Mouse (Mus musculus): ENCODE data around the gene Tnfsf18. TPM values are rescaled to one million over a fixed set of nuclear protein-coding genes. Genes with fewer than 3 reads are reported as not detected.

The Tnfsf18 gene
- under 1 TPM in 1 of 2 experiments, not detected in 1; 0.17 TPM for total RNA-seq (2021)
- long read RNA-seq, experiment 1 = 0 reads
- long read RNA-seq, experiment 2 = 0 reads

- DNase-seq = peak; percentile 86 to 92
These were observed at the start of gene Tnfsf18 for GRCm38 (mm10) chr1:161494343-161494742. Gene Tnfsf18, plus strand, starts transcription at chr1:161494655.

DNA sequence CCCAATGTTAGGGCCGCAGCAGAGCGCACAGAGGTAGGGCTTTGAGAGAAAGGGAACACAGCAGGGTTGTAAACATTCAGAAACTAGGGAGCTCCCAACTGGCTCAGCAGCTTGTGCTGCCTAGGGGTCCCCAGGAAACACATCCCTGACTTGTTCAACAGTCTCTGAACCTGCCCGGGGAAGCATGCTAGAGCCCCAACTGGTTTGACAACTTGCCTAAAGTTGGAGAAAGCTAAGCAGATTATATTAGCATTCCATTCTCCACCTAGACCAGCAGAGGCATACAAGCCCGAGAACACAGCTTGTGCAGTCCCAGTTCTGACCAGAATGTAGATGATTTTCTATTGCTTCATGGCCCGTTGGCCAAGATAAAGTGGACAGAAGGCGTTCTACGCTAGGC lies 49.6 kb upstream of the Tnfsf18 start:
- DNase-seq = no peak

GRCm38 (mm10) chr1:161451683-161452245 lies 42.7 kb upstream of the Tnfsf18 start:
- DNase-seq = no peak

- no peak for DNase-seq
These were observed 42.2 kb upstream of the Tnfsf18 start for GRCm38 (mm10) chr1:161452250-161452649.

DNA sequence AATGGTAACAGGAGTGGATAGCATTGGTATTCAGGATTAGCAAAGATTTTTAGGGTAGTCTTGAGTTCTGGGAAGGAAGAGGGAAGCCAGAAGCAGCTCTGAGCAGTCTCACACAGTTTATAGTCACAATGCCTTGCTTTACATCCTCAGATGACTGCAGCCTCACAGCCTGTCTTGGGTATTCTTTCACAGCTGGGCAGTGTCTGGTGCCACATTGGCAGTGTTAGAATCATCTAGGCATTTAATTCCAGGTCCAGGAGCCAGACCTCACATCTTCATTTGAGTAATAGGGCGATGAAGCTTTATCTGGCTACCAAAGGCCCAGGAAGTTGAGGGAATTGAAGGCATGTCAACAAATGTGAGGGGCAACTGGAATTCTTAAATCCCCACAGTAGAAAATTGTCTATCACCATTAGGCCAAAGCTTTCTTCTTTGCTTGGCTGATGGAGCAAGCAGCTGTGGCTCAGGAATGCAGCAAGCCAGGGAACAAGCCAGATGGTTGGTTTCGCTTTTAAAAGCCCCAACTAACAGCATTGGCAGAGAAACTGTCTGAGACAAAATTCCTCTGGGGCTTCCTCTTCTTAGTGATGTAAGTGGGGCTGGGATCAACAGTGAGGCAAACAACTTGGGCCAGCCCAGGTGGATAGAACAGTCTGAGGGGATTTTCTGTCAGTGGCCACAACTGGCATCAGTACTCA lies 30.9 kb upstream of the Tnfsf18 start:
- DNase-seq = peak; percentile 62 to 85

DNA sequence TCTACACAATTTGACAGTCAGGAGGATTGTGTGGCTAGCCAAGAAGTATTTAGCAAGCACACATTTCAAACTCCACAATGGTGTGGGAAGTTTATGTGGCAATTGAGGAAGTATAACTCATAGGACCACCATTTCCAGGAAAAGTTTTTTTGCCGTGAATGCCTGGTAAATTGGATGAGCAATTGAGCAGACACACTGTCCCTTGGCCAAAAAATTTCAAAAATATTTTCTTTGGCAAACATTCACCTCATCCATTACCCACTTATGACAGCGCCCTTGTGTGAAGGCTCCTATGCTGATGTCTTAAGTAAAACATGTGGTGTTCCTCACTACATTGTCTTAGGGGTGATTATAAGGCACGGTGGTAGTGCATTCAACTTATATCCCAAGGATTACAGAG lies 17.2 kb upstream of the Tnfsf18 start:
- DNase-seq = no peak

GRCm38 (mm10) chr1:161479854-161480253 lies 14.6 kb upstream of the Tnfsf18 start:
- DNase-seq = no peak

- DNase-seq = no peak
These were observed 12.2 kb upstream of the Tnfsf18 start for GRCm38 (mm10) chr1:161482211-161482610.

- DNase-seq = peak in 1 of 2 experiments; percentile 35
These were observed 7.4 kb upstream of the Tnfsf18 start for GRCm38 (mm10) chr1:161487069-161487468.

GRCm38 (mm10) chr1:161491766-161492165 lies 2.7 kb upstream of the Tnfsf18 start:
- no peak for DNase-seq

DNA sequence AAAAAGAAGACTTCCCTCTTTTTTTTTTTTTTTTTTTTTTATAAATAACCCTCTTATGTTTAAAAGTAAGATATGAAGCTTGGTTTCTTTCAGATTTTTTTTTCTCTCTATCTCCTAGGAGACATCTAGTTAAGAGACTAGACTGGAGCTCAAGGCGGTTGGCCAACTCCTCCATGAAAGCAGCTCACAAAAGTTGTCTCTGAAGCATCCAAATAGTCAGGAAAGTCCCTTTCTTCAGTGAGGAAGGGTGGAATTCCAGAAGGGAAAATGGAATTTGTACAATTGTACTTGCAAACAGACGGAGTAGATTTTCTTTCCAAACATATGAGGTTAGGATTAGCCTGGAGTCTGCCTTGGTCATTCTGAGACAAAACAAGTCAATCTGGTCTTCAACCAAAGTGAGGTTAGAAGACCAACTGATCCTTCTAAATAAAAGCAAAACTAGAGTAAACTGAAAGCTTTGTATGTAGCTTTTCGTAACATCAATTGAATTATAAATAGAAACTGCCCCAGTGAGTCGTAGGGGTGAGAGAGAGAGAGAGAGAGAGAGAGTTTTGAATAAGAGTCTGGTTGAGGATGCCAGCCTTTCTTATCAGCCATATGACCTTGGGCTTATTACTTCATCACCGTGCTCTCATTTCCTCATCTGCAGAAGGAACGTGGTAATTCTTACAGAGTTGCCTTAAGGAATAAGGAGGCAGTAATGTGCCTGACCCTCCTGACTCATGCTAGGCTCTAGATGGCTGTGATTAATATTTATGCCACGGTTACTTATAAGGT lies 2.6 kb downstream of the Tnfsf18 start:
- DNase-seq = no peak

- no peak for DNase-seq
These were observed 5.8 kb downstream of the Tnfsf18 start for GRCm38 (mm10) chr1:161500114-161500810.

DNA sequence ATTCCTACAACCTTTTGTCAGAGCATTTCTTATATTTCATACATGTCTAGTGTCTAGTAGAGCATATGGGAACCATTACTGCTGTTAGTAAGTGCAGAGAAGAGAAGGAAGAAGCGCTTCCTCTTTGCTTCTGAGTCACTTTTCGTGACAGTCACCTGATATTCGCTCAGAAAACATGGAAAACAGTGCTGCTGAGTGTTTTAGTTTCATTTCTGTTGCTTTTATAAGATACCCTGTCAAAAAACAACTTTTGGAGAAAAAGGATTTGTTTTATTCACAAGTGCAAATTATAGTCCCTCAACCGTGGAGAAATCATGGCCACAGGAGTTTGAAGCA lies 6.3 kb downstream of the Tnfsf18 start:
- no peak for DNase-seq

DNA sequence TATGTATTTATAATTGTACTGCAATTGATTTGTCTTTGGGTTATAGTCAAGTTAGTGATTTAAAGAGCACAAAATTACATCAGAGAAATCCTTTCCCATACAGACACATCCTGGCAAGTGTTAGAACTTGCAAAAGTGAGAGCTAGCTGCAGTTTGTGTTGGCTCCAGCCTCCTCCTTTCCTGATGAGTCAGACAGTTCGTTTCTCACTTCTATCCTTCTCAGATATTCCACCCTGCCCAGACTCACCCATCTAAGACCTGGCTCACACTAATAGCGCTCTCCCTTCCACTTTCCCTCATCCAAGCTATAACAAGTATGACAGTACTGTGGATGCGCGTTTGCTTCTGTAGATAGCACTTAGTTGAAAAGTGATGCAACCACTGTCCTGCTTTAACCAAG lies 11.9 kb downstream of the Tnfsf18 start:
- no peak for DNase-seq

DNA sequence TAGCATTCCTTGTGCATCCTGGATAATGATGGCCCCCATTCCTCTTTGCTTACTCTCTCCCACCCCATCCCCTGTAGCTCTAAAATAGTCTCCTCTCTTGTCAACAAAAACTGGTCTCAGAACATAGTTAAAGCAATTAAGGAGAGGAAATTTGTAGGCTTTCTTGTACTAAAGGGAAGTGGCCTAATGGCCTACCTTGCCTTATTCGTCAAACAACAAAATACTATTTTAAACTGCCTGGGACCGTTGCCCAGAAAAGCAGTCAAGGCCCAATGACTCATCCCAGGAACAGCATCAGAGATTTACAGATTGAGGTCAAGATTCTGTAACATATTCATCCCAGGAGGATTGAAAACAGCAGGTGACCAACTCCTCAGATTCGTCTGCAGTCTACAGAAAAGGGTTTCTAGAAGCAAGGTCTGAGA lies 13.2 kb downstream of the Tnfsf18 start:
- DNase-seq = peak; percentile 78 to 86

DNA sequence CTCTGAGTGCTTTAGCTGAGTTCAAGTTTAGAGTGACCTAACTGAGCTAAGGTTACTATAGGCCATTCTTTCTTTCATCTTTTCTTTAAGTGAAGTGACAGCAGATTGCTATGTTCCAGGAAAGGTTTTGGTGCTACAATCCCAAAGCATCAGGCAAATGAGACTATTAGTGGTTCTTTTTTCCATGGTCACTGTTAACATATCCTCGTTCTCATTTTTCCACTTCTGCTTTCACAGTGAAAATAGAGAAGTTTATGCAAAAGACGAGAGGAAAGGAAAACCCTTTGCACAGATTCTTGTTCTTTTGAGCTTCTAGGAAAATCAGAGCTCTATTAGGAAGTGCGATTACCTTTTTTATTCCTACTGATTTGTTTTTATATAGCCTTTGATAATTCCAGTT lies 22.9 kb downstream of the Tnfsf18 start:
- DNase-seq = no peak

DNA sequence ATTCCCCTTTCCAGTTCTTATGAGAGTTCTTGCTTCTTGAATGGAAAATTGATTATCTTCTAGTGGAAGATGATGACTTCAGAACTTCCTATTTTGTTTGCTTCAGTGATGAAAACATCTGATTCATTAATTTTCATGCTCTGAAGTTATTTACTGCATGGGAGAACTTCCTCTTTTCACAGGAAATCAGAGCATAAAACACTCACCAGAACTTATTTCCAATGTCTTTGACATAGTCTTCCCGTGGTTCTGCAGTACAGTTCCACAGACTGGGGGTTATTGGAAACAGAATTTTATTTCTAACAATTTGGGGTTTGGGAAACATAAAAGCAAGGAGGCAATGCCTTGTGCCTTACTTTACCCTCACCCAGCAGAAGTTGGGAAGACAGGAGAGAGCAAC lies 25.8 kb downstream of the Tnfsf18 start:
- DNase-seq = no peak

DNA sequence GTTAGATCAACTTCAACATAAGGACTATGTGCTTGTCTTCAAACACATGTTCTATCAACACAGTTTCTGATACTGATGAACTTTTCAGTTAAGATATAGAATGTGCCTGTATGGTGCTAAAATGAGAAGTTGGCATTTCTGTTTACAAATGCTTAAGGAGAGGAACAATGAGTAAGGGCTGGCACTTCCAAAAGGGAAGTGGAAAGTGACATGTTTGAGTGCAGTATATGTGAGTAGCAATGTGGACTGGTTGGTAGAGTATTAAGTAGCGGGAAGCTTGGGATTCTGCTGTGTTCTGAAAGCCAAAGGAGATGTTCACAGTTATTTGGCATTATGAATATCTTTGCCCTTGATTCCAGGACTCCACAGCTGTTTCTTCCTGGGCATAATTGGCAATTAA lies 33.7 kb downstream of the Tnfsf18 start:
- DNase-seq = peak in 1 of 2 experiments; percentile 11

DNA sequence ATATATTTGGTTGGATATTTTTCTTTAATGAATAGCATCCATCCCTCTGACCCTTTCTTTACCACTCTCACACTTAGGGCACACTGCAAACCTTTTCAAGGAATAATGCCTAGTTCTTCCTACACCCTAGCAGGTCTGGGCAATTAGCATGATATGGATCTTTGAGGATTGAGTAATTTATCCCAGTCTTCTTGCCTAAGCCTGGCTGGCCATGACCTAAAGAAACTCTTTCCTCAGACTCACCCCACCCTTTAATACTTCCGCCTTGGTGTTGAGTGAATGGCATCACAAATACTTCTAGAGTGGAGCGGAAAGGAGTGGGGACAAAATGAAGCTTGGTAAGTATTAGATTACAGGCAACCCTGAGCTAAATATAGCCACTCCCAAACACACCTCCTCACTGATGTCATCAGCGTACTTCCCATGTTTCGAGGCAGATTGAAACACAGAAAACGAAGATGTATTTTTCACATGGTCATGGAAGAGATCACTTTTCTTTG lies 56.2 kb downstream of the Tnfsf18 start:
- DNase-seq = no peak

- DNase-seq = no peak
These were observed 57.6 kb downstream of the Tnfsf18 start for GRCm38 (mm10) chr1:161552098-161552497.
